Mouse (Mus musculus): ENCODE data around the gene Gm11541. TPM values are rescaled to one million over a fixed set of nuclear protein-coding genes. Genes with fewer than 3 reads are reported as not detected.

The Gm11541 gene
- total and polyA plus RNA-seq, 2 experiments from 2014 or later, result 0.11 TPM; not detected in 1

- no peak for TF ChIP-seq EP300 (IDR thresholded peaks at IDR 0.05; ENCODE audit: low read depth)
- no peak for TF ChIP-seq CTCF (IDR thresholded peaks at IDR 0.05; ENCODE audit: low read depth)
- Histone ChIP-seq H3K27me3 (ENCODE audit: control insufficient read depth, insufficient read depth, low read length) (no peaks in the 10 kb centered on the region), H3K27ac (ENCODE audit: low read depth) (no peak overlapping the region), H3K9ac (replicated peaks; ENCODE audit: low read depth, low read length) (no peak overlapping the region), H3K4me3 (ENCODE audit: low read depth, low read length) (no peak overlapping the region), H3K36me3 (replicated peaks; ENCODE audit: control insufficient read depth, insufficient read depth, low read length) (peaks cover 62% of the 10 kb centered on the region), H3K9me3 (replicated peaks; ENCODE audit: control insufficient read depth, low read length) (no peaks in the 10 kb centered on the region), H3K4me1 (ENCODE audit: control insufficient read depth, insufficient read depth) (no peaks in the 10 kb centered on the region), H3K4me2 (ENCODE audit: low read depth, low read length) (no peak overlapping the region)
- WGBS, result 91% methylated on average over 4 of the region's 4 CpGs
- ATAC-seq (ENCODE audit: insufficient read depth, low read depth) (no peak), DNase-seq (ENCODE audit: low spot score) (no peak)
Measured at GRCm38 (mm10) chr11:94646457-94646856, 57.8 kb downstream of the Gm11541 start.

Other genes starting within 250 kb of the Gm11541 start
- gene Cacna1g, start 230.3 kb downstream of the Gm11541 start, total RNA-seq (2014; rRNA removed; ENCODE audit: low replicate concordance), result 29.6 and 46.2 TPM in 2 replicates
- gene Cacna1g, start 230.3 kb downstream of the Gm11541 start, polyA plus RNA-seq (2015; fragmentation: Nextera tagmentation; extraction: Ambion mirVana), result 6.9 and 7.4 TPM in 2 replicates
- gene Spata20, start 218.3 kb downstream of the Gm11541 start, total RNA-seq (2014; rRNA removed; ENCODE audit: low replicate concordance), result not detected in 2 replicates
- gene Spata20, start 218.3 kb downstream of the Gm11541 start, polyA plus RNA-seq (2015; fragmentation: Nextera tagmentation; extraction: Ambion mirVana), result 0.30 and 0.56 TPM in 2 replicates
- gene Epn3, start 204.5 kb downstream of the Gm11541 start, total RNA-seq (2014; rRNA removed; ENCODE audit: low replicate concordance), result 32.5 and 44.4 TPM in 2 replicates
- 11.4 and 13.3 TPM in 2 replicates for gene Epn3, start 204.5 kb downstream of the Gm11541 start, polyA plus RNA-seq (2015; fragmentation: Nextera tagmentation; extraction: Ambion mirVana)
- 3.2 and 4.7 TPM in 2 replicates for gene Mycbpap, start 182.8 kb downstream of the Gm11541 start, total RNA-seq (2014; rRNA removed; ENCODE audit: low replicate concordance)
- 3.5 and 3.7 TPM in 2 replicates for gene Mycbpap, start 182.8 kb downstream of the Gm11541 start, polyA plus RNA-seq (2015; fragmentation: Nextera tagmentation; extraction: Ambion mirVana)
- gene Rsad1, start 155.2 kb downstream of the Gm11541 start, total RNA-seq (2014; rRNA removed; ENCODE audit: low replicate concordance), result 14.5 and 17.7 TPM in 2 replicates
- gene Rsad1, start 155.2 kb downstream of the Gm11541 start, polyA plus RNA-seq (2015; fragmentation: Nextera tagmentation; extraction: Ambion mirVana), result 9.2 and 9.8 TPM in 2 replicates
- gene Chad, start 139.5 kb downstream of the Gm11541 start, total RNA-seq (2014; rRNA removed; ENCODE audit: low replicate concordance), result not detected in 2 replicates
- 0.36 and 4.4 TPM in 2 replicates for gene Chad, start 139.5 kb downstream of the Gm11541 start, polyA plus RNA-seq (2015; fragmentation: Nextera tagmentation; extraction: Ambion mirVana)
- 6.6 and 8.9 TPM in 2 replicates for gene Acsf2, start 102.6 kb downstream of the Gm11541 start, total RNA-seq (2014; rRNA removed; ENCODE audit: low replicate concordance)
- gene Acsf2, start 102.6 kb downstream of the Gm11541 start, polyA plus RNA-seq (2015; fragmentation: Nextera tagmentation; extraction: Ambion mirVana), result 2.6 and 2.7 TPM in 2 replicates
- 71.9 and 73.3 TPM in 2 replicates for gene Lrrc59, start 74.7 kb downstream of the Gm11541 start, total RNA-seq (2014; rRNA removed; ENCODE audit: low replicate concordance)
- 62.2 and 67.0 TPM in 2 replicates for gene Lrrc59, start 74.7 kb downstream of the Gm11541 start, polyA plus RNA-seq (2015; fragmentation: Nextera tagmentation; extraction: Ambion mirVana)
- 45.2 and 63.8 TPM in 2 replicates for gene Mrpl27, start 50.7 kb downstream of the Gm11541 start, total RNA-seq (2014; rRNA removed; ENCODE audit: low replicate concordance)
- 167 and 170 TPM in 2 replicates for gene Mrpl27, start 50.7 kb downstream of the Gm11541 start, polyA plus RNA-seq (2015; fragmentation: Nextera tagmentation; extraction: Ambion mirVana)
- 5.9 and 7.6 TPM in 2 replicates for gene Eme1, start 50.5 kb downstream of the Gm11541 start, total RNA-seq (2014; rRNA removed; ENCODE audit: low replicate concordance)
- gene Eme1, start 50.5 kb downstream of the Gm11541 start, polyA plus RNA-seq (2015; fragmentation: Nextera tagmentation; extraction: Ambion mirVana), result 2.4 and 3.4 TPM in 2 replicates
- gene Xylt2, start 27.0 kb downstream of the Gm11541 start, total RNA-seq (2014; rRNA removed; ENCODE audit: low replicate concordance), result 23.3 and 25.4 TPM in 2 replicates
- gene Xylt2, start 27.0 kb downstream of the Gm11541 start, polyA plus RNA-seq (2015; fragmentation: Nextera tagmentation; extraction: Ambion mirVana), result 7.0 and 7.5 TPM in 2 replicates
- not detected in 2 replicates for gene Cdc34b, start 37.3 kb upstream of the Gm11541 start, total RNA-seq (2014; rRNA removed; ENCODE audit: low replicate concordance)
- gene Cdc34b, start 37.3 kb upstream of the Gm11541 start, polyA plus RNA-seq (2015; fragmentation: Nextera tagmentation; extraction: Ambion mirVana), result 0.12 TPM in 1 of 2 replicates, not detected in the other
- not detected in 2 replicates for gene Tmem92, start 78.2 kb upstream of the Gm11541 start, total RNA-seq (2014; rRNA removed; ENCODE audit: low replicate concordance)
- gene Tmem92, start 78.2 kb upstream of the Gm11541 start, polyA plus RNA-seq (2015; fragmentation: Nextera tagmentation; extraction: Ambion mirVana), result not detected in 2 replicates
- gene Col1a1, start 231.7 kb upstream of the Gm11541 start, total RNA-seq (2014; rRNA removed; ENCODE audit: low replicate concordance), result 263 and 322 TPM in 2 replicates
- 334 and 345 TPM in 2 replicates for gene Col1a1, start 231.7 kb upstream of the Gm11541 start, polyA plus RNA-seq (2015; fragmentation: Nextera tagmentation; extraction: Ambion mirVana)

All from heart, postnatal 0 days (tissue).